Mouse (Mus musculus) myocyte (in vitro differentiated cells): ENCODE results near the gene A930018P22Rik. TPM values are rescaled to one million over a fixed set of nuclear protein-coding genes. Genes with fewer than 3 reads are reported as not detected.
"Not testable (repeated sequence)": the region's sequence is repeated elsewhere in the genome, so short reads cannot be mapped to it uniquely, and the experiment has no call there.

Experiments used
- H3K27me3 ChIP-seq: one replicate; pipeline ENCODE4 v1.6.1; 2011; ENCODE audit not compliant: control insufficient read depth, insufficient read depth, insufficient read length
- H3K36me3 ChIP-seq: one replicate; pipeline ENCODE4 v1.6.1; 2011; ENCODE audit not compliant: control insufficient read depth, insufficient read depth
- H3K4me2 ChIP-seq: one replicate; pipeline ENCODE4 v1.6.1; 2011; ENCODE audit warnings: low read depth, control low read depth
- H3K4me3 ChIP-seq: one replicate; pipeline ENCODE4 v1.5.1; 2011; ENCODE audit warnings: mild to moderate bottlenecking, control low read depth, moderate library complexity
- H3K79me2 ChIP-seq: one replicate; pipeline ENCODE4 v1.6.1; 2011; ENCODE audit not compliant: control insufficient read depth, insufficient read depth
- H3ac ChIP-seq: one replicate; pipeline ENCODE4 v1.6.1; 2011; ENCODE audit not compliant: control insufficient read depth, insufficient read length
- CEBPB ChIP-seq: IDR thresholded peaks from 2 replicates; pipeline ENCODE4 v1.6.1; 2011; ENCODE audit warnings: mild to moderate bottlenecking, moderate library complexity; ENCODE audit not compliant: poor library complexity, insufficient read depth, severe bottlenecking
- E2F4 ChIP-seq: IDR thresholded peaks from one replicate; pipeline ENCODE4 v1.6.1; 2011; ENCODE audit warnings: mild to moderate bottlenecking, control low read depth, moderate library complexity; ENCODE audit not compliant: insufficient read depth
- MAX ChIP-seq: IDR thresholded peaks from one replicate; pipeline ENCODE4 v1.6.1; 2011; ENCODE audit warnings: low read depth, mild to moderate bottlenecking, control low read depth
- MYOD1 ChIP-seq, 3 experiments: IDR thresholded peaks; one replicate each; pipeline ENCODE4 v1.6.1; 2011; ENCODE audit warnings: control low read depth in 2 of 3, low read depth in 2 of 3, mild to moderate bottlenecking in 2 of 3, moderate library complexity in 1 of 3; ENCODE audit not compliant: insufficient read length in 2 of 3, control insufficient read depth in 1 of 3
- MYOG ChIP-seq, 3 experiments: IDR thresholded peaks; one replicate each; pipeline ENCODE4 v1.6.1; 2011; ENCODE audit warnings: control low read depth in 2 of 3, low read depth in 2 of 3, mild to moderate bottlenecking in 2 of 3; ENCODE audit not compliant: insufficient read length in 2 of 3, control insufficient read depth in 1 of 3, insufficient read depth in 1 of 3
- POLR2A ChIP-seq: IDR thresholded peaks from one replicate; pipeline ENCODE4 v1.6.1; 2011; ENCODE audit warnings: low read depth, mild to moderate bottlenecking, control low read depth, moderate library complexity; ENCODE audit not compliant: insufficient read length
- POLR2AphosphoS2 ChIP-seq: IDR thresholded peaks from one replicate; pipeline ENCODE4 v1.6.1; 2011; ENCODE audit warnings: low read depth, control low read depth; ENCODE audit not compliant: insufficient read length
- REST ChIP-seq: IDR thresholded peaks from one replicate; pipeline ENCODE4 v1.6.1; 2011; ENCODE audit warnings: mild to moderate bottlenecking, control low read depth, moderate library complexity; ENCODE audit not compliant: insufficient read depth, insufficient read length
- SRF ChIP-seq: IDR thresholded peaks from one replicate; pipeline ENCODE4 v1.6.1; 2011; ENCODE audit warnings: low read depth; ENCODE audit not compliant: control insufficient read depth, insufficient read length
- TCF12 ChIP-seq: IDR thresholded peaks from one replicate; pipeline ENCODE4 v1.6.1; 2011; ENCODE audit warnings: mild to moderate bottlenecking, control low read depth; ENCODE audit not compliant: poor library complexity, insufficient read depth, severe bottlenecking
- TCF3 ChIP-seq: IDR thresholded peaks from one replicate; pipeline ENCODE4 v1.6.1; 2011; ENCODE audit warnings: low read depth, control low read depth; ENCODE audit not compliant: insufficient read length
- USF1 ChIP-seq: IDR thresholded peaks from one replicate; pipeline ENCODE4 v1.6.1; 2011; ENCODE audit warnings: low read depth, mild to moderate bottlenecking, control low read depth, moderate library complexity
- polyA plus RNA-seq: library from polyadenylated mRNA; unstranded; fragments of >200 nt; fragmentation: generic; extraction: Trizol; gene quantifications from one replicate; pipeline ENCODE4 v1.2.1, GENCODE M21; 2012; ENCODE audit warnings: missing spikeins

A930018P22Rik gene
- polyA plus RNA-seq, 1 experiment: 0.08 TPM

GRCm38 (mm10) chr2:104114898-104115297 lies 7.7 kb upstream of the A930018P22Rik start:
- Histone ChIP-seq H3K79me2 (no peaks in the 10 kb centered on the region), H3ac (no peak overlapping the region), H3K36me3 (no peaks in the 10 kb centered on the region), H3K4me2 (no peak overlapping the region), H3K27me3 (no peaks in the 10 kb centered on the region), H3K4me3 (no peak overlapping the region)
- TF ChIP-seq USF1 (no peak), POLR2A (no peak), SRF (no peak), E2F4 (no peak), TCF12 (no peak), REST (no peak), MYOD1 (IDR thresholded peaks at IDR 0.05; ENCODE audit: control insufficient read depth in 1 of 3, insufficient read length in 2 of 3, low read depth in 2 of 3) (no peak), POLR2AphosphoS2 (no peak), TCF3 (no peak)

GRCm38 (mm10) chr2:104117173-104117572 lies 5.4 kb upstream of the A930018P22Rik start:
- not testable (repeated sequence) for H3K4me3 ChIP-seq, H3K27me3 ChIP-seq, H3K79me2 ChIP-seq, H3K4me2 ChIP-seq, H3K36me3 ChIP-seq, H3ac ChIP-seq

DNA sequence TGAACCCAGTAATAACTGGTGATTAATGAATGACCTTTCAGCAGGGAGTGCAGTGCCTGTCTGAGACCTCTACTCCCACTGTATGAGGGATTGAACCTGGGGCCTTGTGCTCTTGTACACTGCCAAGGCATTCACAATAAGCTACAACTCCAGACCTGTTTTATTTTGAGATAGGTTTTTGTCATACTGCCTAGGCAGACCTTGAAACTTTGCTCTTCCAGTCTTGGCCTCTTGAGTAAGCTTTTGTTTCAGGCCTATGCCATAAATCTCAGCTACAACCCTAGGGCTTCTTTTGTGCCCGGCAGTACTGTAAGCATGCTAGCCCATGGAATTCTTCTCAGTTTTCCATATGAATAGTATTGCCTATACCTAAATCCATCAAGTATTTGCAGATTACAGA lies 3.5 kb upstream of the A930018P22Rik start:
- H3K4me3 ChIP-seq: no peak overlapping the region
- no peak overlapping the region for H3K4me2 ChIP-seq
- H3K36me3 ChIP-seq: no peaks in the 10 kb centered on the region
- no peak overlapping the region for H3ac ChIP-seq
- no peaks in the 10 kb centered on the region for H3K27me3 ChIP-seq
- H3K79me2 ChIP-seq: no peaks in the 10 kb centered on the region
- TF ChIP-seq TCF12 (no peak), E2F4 (no peak), CEBPB (no peak), POLR2A (no peak), USF1 (no peak), MAX (no peak), SRF (no peak), MYOD1 (IDR thresholded peaks at IDR 0.05; ENCODE audit: control insufficient read depth in 1 of 3, insufficient read length in 2 of 3, low read depth in 2 of 3) (no peak), REST (no peak), MYOG (IDR thresholded peaks at IDR 0.05; ENCODE audit: control insufficient read depth in 1 of 3, insufficient read depth in 1 of 3, insufficient read length in 2 of 3, low read depth in 2 of 3) (no peak), TCF3 (no peak), POLR2AphosphoS2 (no peak)

GRCm38 (mm10) chr2:104120312-104120711 lies 2.3 kb upstream of the A930018P22Rik start:
- H3K4me2 ChIP-seq: no peak overlapping the region
- no peaks in the 10 kb centered on the region for H3K36me3 ChIP-seq
- TF ChIP-seq MYOD1 (IDR thresholded peaks at IDR 0.05; ENCODE audit: control insufficient read depth in 1 of 3, insufficient read length in 2 of 3, low read depth in 2 of 3) (peak in 1 of 3 experiments; percentile 13), POLR2A (no peak)
- H3ac ChIP-seq: no peak overlapping the region
- no peaks in the 10 kb centered on the region for H3K79me2 ChIP-seq
- no peak overlapping the region for H3K4me3 ChIP-seq
- no peaks in the 10 kb centered on the region for H3K27me3 ChIP-seq

- H3K79me2 ChIP-seq: no peaks in the 10 kb centered on the region
- H3K4me2 ChIP-seq: peak overlapping the region; percentile 78
- H3K4me3 ChIP-seq: peak overlapping the region; percentile 18
- TF ChIP-seq REST: no peak
- no peak for TF ChIP-seq MYOD1 (IDR thresholded peaks at IDR 0.05; ENCODE audit: control insufficient read depth in 1 of 3, insufficient read length in 2 of 3, low read depth in 2 of 3)
- no peak for TF ChIP-seq USF1
- no peak for TF ChIP-seq MAX
- no peak for TF ChIP-seq SRF
- no peak for TF ChIP-seq TCF3
- no peak for TF ChIP-seq TCF12
- TF ChIP-seq POLR2A: no peak
- TF ChIP-seq POLR2AphosphoS2: no peak
- TF ChIP-seq CEBPB: no peak
- no peak for TF ChIP-seq E2F4
- no peak for TF ChIP-seq MYOG (IDR thresholded peaks at IDR 0.05; ENCODE audit: control insufficient read depth in 1 of 3, insufficient read depth in 1 of 3, insufficient read length in 2 of 3, low read depth in 2 of 3)
- H3ac ChIP-seq: no peak overlapping the region
- no peaks in the 10 kb centered on the region for H3K36me3 ChIP-seq
- H3K27me3 ChIP-seq: no peaks in the 10 kb centered on the region
Measured at GRCm38 (mm10) chr2:104121681-104122504, 676 bp upstream of the A930018P22Rik start.
